Comparison of ENCODE assay signal across 15 mouse cellular contexts in genomic region chr10:4919046-4919445, GRCm38 (mm10).
"Had no signal": no experiment of that assay in that cellular context is flagged by ENCODE, and none has a peak within 500 bp of the region (broad histone marks: within the 10 kb centered on the region; RNA-seq: fewer than 3 reads in every experiment).

No protein-coding gene starts in this region.

- H3K36me3 ChIP-seq: midbrain, embryonic 10.5 days; midbrain, embryonic 12.5 days; neural tube, embryonic 13.5 days; stomach, embryonic 15.5 days had no signal

- H3K9ac ChIP-seq: lung, embryonic 14.5 days; midbrain, embryonic 12.5 days; neural tube, embryonic 13.5 days; stomach, embryonic 15.5 days had no signal

- ATAC-seq: midbrain, embryonic 16.5 days had no signal

- H3K4me3 ChIP-seq: midbrain, embryonic 10.5 days; midbrain, embryonic 12.5 days; myocyte; neural tube, embryonic 13.5 days; stomach, embryonic 15.5 days had no signal

- H3K9me3 ChIP-seq: midbrain, embryonic 10.5 days; midbrain, embryonic 12.5 days; neural tube, embryonic 13.5 days; stomach, embryonic 15.5 days had no signal

- H3K4me2 ChIP-seq: lung, embryonic 14.5 days; midbrain, embryonic 12.5 days; neural tube, embryonic 13.5 days; stomach, embryonic 15.5 days had no signal

- H3K27ac ChIP-seq: midbrain, embryonic 10.5 days; midbrain, embryonic 12.5 days; neural tube, embryonic 13.5 days; stomach, embryonic 15.5 days; stomach, postnatal 0 days had no signal

- H3K4me1 ChIP-seq: midbrain, embryonic 10.5 days; midbrain, embryonic 12.5 days; neural tube, embryonic 13.5 days; stomach, embryonic 15.5 days had no signal

- DNase-seq: lung, embryonic 14.5 days; lung, postnatal 10 days; lung, postnatal 4 days; midbrain, embryonic 14.5 days; right cerebral cortex, postnatal 14 days; thymus, adult 2 months; thymus, postnatal 25 days; thymus, postnatal 4 days had no signal

- H3K27me3 ChIP-seq: midbrain, embryonic 12.5 days; neural tube, embryonic 13.5 days; stomach, embryonic 15.5 days had no signal
